Mouse (Mus musculus) forebrain, embryonic 11.5 days (tissue): Measurements from ENCODE around the gene Arel1. TPM values are rescaled to one million over a fixed set of nuclear protein-coding genes. Genes with fewer than 3 reads are reported as not detected.

ENCODE experiments used
- ATAC-seq: fragments of 200-750 bp; cut with Nextera tagmentation; replicated peaks from 2 replicates; pipeline ENCODE4 v1.8.0; 2017; ENCODE audit warnings: moderate TSS enrichment; ENCODE audit not compliant: low FRiP score
- DNase-seq: peaks from one replicate; pipeline ENCODE4 v3.0.0-alpha.2; 2017; ENCODE audit warnings: low spot score
- H3K27ac ChIP-seq: fragments of 300-500 bp; sonication (generic); 2 replicates; pipeline ENCODE4 v1.5.1; 2014; ENCODE audit warnings: low read depth, low read length
- H3K27me3 ChIP-seq: fragments of 300-500 bp; sonication (generic); 2 replicates; pipeline ENCODE4 v1.6.1; 2014; ENCODE audit warnings: mild to moderate bottlenecking, low read length, mixed read lengths; ENCODE audit not compliant: control insufficient read depth, insufficient read depth
- H3K36me3 ChIP-seq: fragments of 300-500 bp; sonication (generic); 2 replicates; pipeline ENCODE4 v1.6.1; 2014; ENCODE audit warnings: mild to moderate bottlenecking, low read length, moderate library complexity, mixed read lengths; ENCODE audit not compliant: control insufficient read depth, insufficient read depth
- H3K4me1 ChIP-seq: fragments of 300-500 bp; sonication (generic); replicated peaks from 2 replicates; pipeline ENCODE4 v1.6.1; 2014; ENCODE audit warnings: low read length, mixed read lengths; ENCODE audit not compliant: control insufficient read depth, insufficient read depth
- H3K4me2 ChIP-seq: fragments of 300-500 bp; sonication (generic); 2 replicates; pipeline ENCODE4 v1.6.1; 2014; ENCODE audit warnings: low read depth, mild to moderate bottlenecking, low read length, moderate library complexity, mixed read lengths; ENCODE audit not compliant: severe bottlenecking
- H3K4me3 ChIP-seq: fragments of 300-500 bp; sonication (generic); 2 replicates; pipeline ENCODE4 v1.5.1; 2014; ENCODE audit warnings: low read depth, low read length
- H3K9ac ChIP-seq: fragments of 300-500 bp; sonication (generic); 2 replicates; pipeline ENCODE4 v1.6.1; 2014; ENCODE audit warnings: low read length
- H3K9me3 ChIP-seq: fragments of 300-500 bp; sonication (generic); 2 replicates; pipeline ENCODE4 v1.6.1; 2016; ENCODE audit warnings: low read length, mixed read lengths; ENCODE audit not compliant: control insufficient read depth
- WGBS: fragments of 180-500 bp; shearing (Covaris S2); extraction: QIAGEN DNeasy Blood & Tissue Kit; methylation state at CpG from one replicate; pipeline ENCODE4 v1.1.7; 2014; 5-methylcytosine and 5-hydroxymethylcytosine counted together
- polyA plus RNA-seq: library from polyadenylated mRNA; unstranded; fragments of >200 nt; fragmentation: Nextera tagmentation; extraction: Ambion mirVana; gene quantifications from 2 replicates; pipeline ENCODE4 v1.2.1, GENCODE M21; 2014

Arel1 gene
- polyA plus RNA-seq, 1 experiment from 2014 or later, result 29.3 TPM

DNA sequence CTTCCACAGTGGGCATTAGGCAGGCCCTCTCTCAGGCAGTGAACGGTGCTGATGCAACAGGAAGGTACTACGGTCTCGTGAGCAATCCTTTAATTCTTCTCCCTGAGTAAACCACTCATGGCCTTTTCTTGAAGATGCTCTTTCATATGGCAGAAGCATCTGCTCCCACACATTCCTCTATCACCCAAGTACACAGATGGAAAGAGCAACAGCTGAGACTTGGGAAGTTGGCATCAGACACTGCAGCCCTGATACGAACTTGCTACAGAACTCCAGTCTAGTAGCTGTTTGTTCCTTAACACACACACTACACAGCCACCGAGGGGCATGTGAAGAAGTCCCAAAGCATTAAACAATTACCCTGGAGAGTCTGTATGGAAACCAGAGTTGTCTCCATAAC is 46.4 kb downstream of the Arel1 start:
- Histone ChIP-seq H3K36me3 (peaks cover 2% of the 10 kb centered on the region), H3K4me2 (no peak overlapping the region), H3K27ac (no peak overlapping the region), H3K9ac (no peak overlapping the region), H3K9me3 (no peaks in the 10 kb centered on the region), H3K4me1 (peaks cover 6% of the 10 kb centered on the region; the same call in 1 of the 2 replicates), H3K27me3 (no peaks in the 10 kb centered on the region), H3K4me3 (no peak overlapping the region)
- DNase-seq, result no peak
- no peak for ATAC-seq
- 94% methylated on average over 5 of the region's 5 CpGs for WGBS

DNA sequence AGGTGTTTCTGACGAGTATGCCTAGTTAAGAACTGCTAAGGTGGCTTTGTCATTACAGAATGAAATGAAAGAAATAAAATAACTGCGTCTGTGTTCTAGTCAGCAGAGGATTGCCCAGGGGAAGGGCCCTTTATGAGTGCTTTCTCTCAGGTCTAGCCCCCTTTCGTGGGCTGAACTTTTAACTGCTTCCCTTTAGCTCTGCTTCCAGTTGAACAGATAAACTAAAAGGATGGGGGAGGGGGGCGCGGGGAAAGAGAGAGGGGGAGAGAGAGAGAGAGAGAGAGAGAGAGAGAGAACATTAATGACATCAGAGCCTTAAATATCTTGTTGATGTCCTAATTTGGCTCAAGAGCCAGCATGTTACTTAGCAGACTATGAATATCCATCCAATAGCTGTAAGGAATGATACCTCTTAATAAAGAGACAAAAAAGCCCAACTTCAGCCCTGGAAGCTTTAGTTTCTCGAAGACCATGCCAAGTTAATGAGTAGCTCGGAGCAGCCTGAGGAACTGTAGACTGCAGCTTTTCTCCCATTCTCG is 48.8 kb downstream of the Arel1 start:
- H3K9me3 ChIP-seq, result no peaks in the 10 kb centered on the region
- H3K4me2 ChIP-seq, result no peak overlapping the region
- DNase-seq (peak; percentile 61), ATAC-seq (peak; percentile 71; the same call in 1 of the 2 replicates)
- WGBS, result 42% methylated on average over 8 of the region's 8 CpGs
- H3K27ac ChIP-seq, result peak overlapping the region; percentile 64
- H3K36me3 ChIP-seq, result no peaks in the 10 kb centered on the region; the same call in 1 of the 2 replicates
- no peak overlapping the region for H3K4me3 ChIP-seq
- 0 out of 2 replicates have a peak overlapping the region, but pooled peaks have one; percentile 27 for H3K9ac ChIP-seq
- no peaks in the 10 kb centered on the region for H3K27me3 ChIP-seq
- peaks cover 6% of the 10 kb centered on the region; the same call in 1 of the 2 replicates for H3K4me1 ChIP-seq

DNA sequence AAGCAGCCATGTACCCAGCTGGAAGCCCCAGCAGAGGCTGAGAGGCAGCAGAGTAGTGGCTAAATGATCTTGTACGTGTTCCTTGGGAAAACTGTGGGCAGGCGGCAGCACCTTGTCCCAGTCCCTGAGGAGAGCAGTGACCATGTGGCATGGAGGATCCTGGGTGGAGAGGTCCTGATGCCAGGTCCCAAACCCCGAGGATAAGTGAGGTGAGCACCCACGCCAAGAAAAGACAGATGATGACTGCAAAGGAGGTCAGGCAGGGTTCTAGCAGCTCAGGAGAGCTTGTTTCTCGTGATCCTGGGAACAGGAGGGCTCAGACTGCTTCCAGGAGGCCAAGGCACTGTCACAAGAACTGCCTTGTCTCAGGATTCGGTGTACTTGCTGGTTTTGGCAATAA is 51.9 kb downstream of the Arel1 start:
- Histone ChIP-seq H3K27ac (no peak overlapping the region), H3K4me3 (no peak overlapping the region), H3K9me3 (no peaks in the 10 kb centered on the region), H3K36me3 (no peaks in the 10 kb centered on the region; the same call in 1 of the 2 replicates), H3K9ac (no peak overlapping the region), H3K4me2 (no peak overlapping the region), H3K4me1 (peaks cover 6% of the 10 kb centered on the region; the same call in 1 of the 2 replicates), H3K27me3 (no peaks in the 10 kb centered on the region)
- ATAC-seq (no peak), DNase-seq (no peak)
- whole genome bisulfite sequencing, result 92% methylated on average over 6 of the region's 6 CpGs

DNA sequence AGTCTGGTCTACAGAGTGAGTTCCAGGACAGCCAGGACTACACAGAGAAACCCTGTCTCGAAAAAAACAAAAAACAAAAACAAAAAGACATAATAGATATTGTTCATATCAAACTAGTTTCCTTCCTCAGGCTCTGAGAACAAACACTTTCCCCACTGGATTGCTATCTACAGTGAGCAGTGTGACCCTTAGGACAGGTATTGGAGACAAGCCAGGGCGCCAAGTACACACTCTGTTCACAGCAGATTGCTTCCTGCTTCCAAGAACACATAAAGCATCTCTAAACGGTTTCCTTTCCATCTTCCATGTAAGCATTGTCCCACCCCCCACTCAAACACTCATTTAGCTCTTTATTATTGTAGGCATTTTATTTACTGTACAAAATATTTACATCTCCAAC is 52.9 kb downstream of the Arel1 start:
- Histone ChIP-seq H3K4me3 (no peak overlapping the region), H3K36me3 (no peaks in the 10 kb centered on the region; the same call in 1 of the 2 replicates), H3K27ac (no peak overlapping the region), H3K4me1 (peaks cover 6% of the 10 kb centered on the region; the same call in 1 of the 2 replicates), H3K27me3 (no peaks in the 10 kb centered on the region), H3K9me3 (no peaks in the 10 kb centered on the region), H3K4me2 (no peak overlapping the region), H3K9ac (no peak overlapping the region)
- DNase-seq, result no peak
- no peak for ATAC-seq
- WGBS, result 79% methylated on average over 3 of the region's 3 CpGs

DNA sequence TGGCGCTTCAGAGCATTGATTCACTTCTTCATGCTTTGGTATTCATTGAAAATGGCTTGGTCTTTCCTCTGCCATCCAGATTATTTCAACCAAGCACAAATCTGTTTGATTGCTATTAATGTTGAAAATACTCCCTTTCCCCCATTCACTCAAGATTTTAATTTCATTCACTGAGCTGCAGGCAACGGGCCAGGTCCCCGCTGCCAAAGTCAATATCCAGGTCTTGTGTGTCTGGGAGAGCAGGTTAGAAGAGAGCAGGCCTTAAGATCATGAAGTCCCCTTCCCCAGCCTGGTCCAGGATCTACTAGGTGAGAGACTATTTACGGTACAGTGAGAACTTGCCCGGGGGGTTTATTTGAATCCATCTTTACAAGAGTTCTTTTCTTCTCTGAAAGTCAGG is 55.7 kb downstream of the Arel1 start:
- no peak for ATAC-seq

DNA sequence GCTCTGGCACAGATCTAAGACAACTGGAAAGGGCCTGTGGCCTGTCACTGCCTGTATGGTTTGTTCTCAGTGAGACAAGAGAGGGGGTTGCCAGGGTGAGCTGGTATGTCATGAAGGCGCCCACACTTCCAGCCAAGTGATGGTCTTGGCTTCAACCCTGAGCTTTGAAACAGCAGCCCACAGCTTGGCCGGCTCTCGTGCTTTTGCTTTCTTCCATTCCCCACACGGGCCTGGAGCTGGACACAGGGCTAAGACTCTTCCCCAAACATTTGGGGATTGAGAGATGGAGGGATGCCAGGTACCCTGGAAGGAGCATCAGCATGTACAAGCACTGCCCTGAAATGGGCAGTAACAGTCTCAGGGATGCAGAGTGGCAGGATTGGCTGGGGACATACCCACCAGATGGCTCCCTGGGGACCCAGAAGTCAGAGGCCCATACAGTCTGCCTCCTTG is 58.0 kb downstream of the Arel1 start:
- 87% methylated on average over 4 of the region's 4 CpGs for WGBS

More for the DNA sequence above, 55.7 kb downstream of the Arel1 start:
- no peaks in the 10 kb centered on the region for H3K9me3 ChIP-seq
- no peaks in the 10 kb centered on the region for H3K36me3 ChIP-seq
- H3K4me1 ChIP-seq, result no peaks in the 10 kb centered on the region
- H3K4me2 ChIP-seq, result no peak overlapping the region
- H3K9ac ChIP-seq, result no peak overlapping the region
- no peak overlapping the region for H3K27ac ChIP-seq
- WGBS, result 94% methylated on average over 5 of the region's 5 CpGs
- no peak overlapping the region for H3K4me3 ChIP-seq
- no peaks in the 10 kb centered on the region for H3K27me3 ChIP-seq
- no peak for DNase-seq

DNA sequence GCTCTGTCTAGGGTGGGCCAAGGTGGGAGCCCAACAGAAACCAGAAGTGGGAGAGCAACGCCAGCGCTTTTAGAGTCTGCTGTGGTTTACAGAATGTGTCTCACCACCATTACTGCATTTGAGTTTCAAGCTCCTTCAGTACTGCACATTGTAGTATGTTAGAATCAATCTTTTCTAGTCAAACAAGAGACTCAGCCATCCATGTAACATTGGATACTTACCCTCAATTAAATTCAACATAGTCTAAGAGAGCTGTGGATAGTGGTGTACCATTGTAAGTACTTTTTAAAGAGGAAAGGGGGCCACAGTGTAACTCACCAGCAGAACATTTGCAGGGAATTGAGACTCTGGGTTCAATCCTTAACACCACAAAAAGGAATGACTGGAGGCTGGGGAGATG is 59.1 kb downstream of the Arel1 start:
- 47% methylated on average over 2 of the region's 2 CpGs for whole genome bisulfite sequencing
- Histone ChIP-seq H3K36me3 (no peaks in the 10 kb centered on the region), H3K9me3 (no peaks in the 10 kb centered on the region), H3K27me3 (no peaks in the 10 kb centered on the region), H3K4me3 (no peak overlapping the region), H3K27ac (no peak overlapping the region), H3K4me2 (no peak overlapping the region), H3K9ac (no peak overlapping the region), H3K4me1 (no peaks in the 10 kb centered on the region)
- DNase-seq, result no peak
- 0 out of 2 replicates have a peak, but pooled peaks have one; percentile 51 for ATAC-seq

More for the DNA sequence above, 58.0 kb downstream of the Arel1 start:
- Histone ChIP-seq H3K9me3 (no peaks in the 10 kb centered on the region), H3K4me2 (no peak overlapping the region), H3K27me3 (no peaks in the 10 kb centered on the region), H3K4me3 (no peak overlapping the region), H3K27ac (no peak overlapping the region), H3K36me3 (no peaks in the 10 kb centered on the region), H3K4me1 (no peaks in the 10 kb centered on the region), H3K9ac (no peak overlapping the region)
- DNase-seq, result no peak
- no peak for ATAC-seq

DNA sequence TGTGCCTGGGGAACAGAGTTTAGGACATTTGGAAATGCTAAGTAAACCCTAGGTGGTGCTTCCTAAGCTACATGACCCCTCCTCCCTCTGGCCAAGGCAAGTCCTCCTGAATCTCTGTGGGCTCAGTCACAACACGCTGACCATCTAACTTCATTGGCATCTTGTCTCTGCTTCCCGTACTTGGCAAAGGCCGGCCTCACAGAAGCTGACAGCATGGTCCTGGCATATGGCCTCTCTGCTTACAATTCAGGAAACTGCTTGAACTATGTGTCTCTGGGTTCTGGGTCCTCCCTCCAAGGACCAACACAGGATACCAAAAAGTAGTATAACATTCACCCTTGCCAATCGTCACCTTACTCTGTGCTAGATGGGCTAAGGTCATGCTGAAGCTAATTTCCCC is 60.6 kb downstream of the Arel1 start:
- WGBS, result 95% methylated on average over 4 of the region's 4 CpGs
- Histone ChIP-seq H3K9ac (no peak overlapping the region), H3K27me3 (no peaks in the 10 kb centered on the region), H3K27ac (no peak overlapping the region), H3K36me3 (no peaks in the 10 kb centered on the region), H3K4me2 (no peak overlapping the region), H3K4me3 (no peak overlapping the region), H3K4me1 (no peaks in the 10 kb centered on the region), H3K9me3 (no peaks in the 10 kb centered on the region)
- ATAC-seq (no peak), DNase-seq (no peak)
